Mouse (Mus musculus) liver, embryonic 14.5 days (tissue): ENCODE results near the gene Stat5b.

ENCODE experiments used
- CTCF ChIP-seq: IDR thresholded peaks from 2 replicates; pipeline ENCODE4 v1.5.1; 2016; ENCODE audit warnings: antibody characterized with exemption, low read depth, control low read depth
- EP300 ChIP-seq: IDR thresholded peaks from 2 replicates; pipeline ENCODE4 v1.6.1; 2016; ENCODE audit warnings: antibody characterized with exemption, low read depth

DNA sequence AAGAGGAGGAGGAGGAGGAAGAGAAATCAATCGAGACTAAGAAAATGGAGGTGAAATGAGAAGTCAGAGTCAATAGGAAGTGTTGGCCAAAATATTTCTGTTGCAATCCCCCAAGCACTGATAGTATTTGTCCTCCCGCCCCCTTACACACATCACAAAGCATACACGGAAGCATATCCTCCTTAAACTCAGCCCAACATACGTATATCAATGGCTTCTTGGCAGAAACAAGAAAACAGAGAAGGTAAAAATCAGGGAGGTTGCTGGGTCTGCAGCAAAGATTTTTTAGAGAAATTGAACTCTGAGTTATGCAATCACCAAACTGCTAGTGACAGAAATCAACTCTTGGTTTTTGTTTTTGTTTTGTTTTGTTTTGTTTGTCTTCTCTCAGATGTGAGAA lies 2.4 kb downstream of the Stat5b start:
- TF ChIP-seq CTCF (no peak), EP300 (no peak)
